Mouse (Mus musculus) lung, embryonic 14.5 days (tissue): Measurements from ENCODE around the gene Zfp697. TPM values are rescaled to one million over a fixed set of nuclear protein-coding genes. Genes with fewer than 3 reads are reported as not detected.
"Not testable (repeated sequence)": the region's sequence is repeated elsewhere in the genome, so short reads cannot be mapped to it uniquely, and the experiment has no call there.

Source experiments
- ATAC-seq: fragments of 200-750 bp; cut with Nextera tagmentation; 2 replicates; pipeline ENCODE4 v1.8.0; 2017; ENCODE audit warnings: mild to moderate bottlenecking, moderate TSS enrichment, moderate library complexity; ENCODE audit not compliant: insufficient read depth
- DNase-seq: peaks from one replicate; pipeline ENCODE4 v3.0.0-alpha.2; 2015
- H3K27ac ChIP-seq: fragments of 300-500 bp; sonication (generic); 2 replicates; pipeline ENCODE4 v1.5.1; 2014; ENCODE audit warnings: low read depth, mild to moderate bottlenecking, moderate library complexity
- H3K27me3 ChIP-seq: fragments of 300-500 bp; sonication (generic); 2 replicates; pipeline ENCODE4 v1.6.1; 2014; ENCODE audit warnings: low read length, control low read depth; ENCODE audit not compliant: insufficient read depth
- H3K36me3 ChIP-seq: fragments of 300-500 bp; sonication (generic); 2 replicates; pipeline ENCODE4 v1.6.1; 2014; ENCODE audit warnings: control low read depth; ENCODE audit not compliant: insufficient read depth
- H3K4me1 ChIP-seq: fragments of 300-500 bp; sonication (generic); 2 replicates; pipeline ENCODE4 v1.6.1; 2014; ENCODE audit warnings: antibody characterized with exemption, control low read depth; ENCODE audit not compliant: insufficient read depth
- H3K4me2 ChIP-seq: fragments of 300-500 bp; sonication (generic); 2 replicates; pipeline ENCODE4 v1.6.1; 2014; ENCODE audit warnings: mild to moderate bottlenecking
- H3K4me3 ChIP-seq: fragments of 300-500 bp; sonication (generic); 2 replicates; pipeline ENCODE4 v1.5.1; 2014; ENCODE audit warnings: low read depth, low read length
- H3K9ac ChIP-seq: fragments of 300-500 bp; sonication (generic); 2 replicates; pipeline ENCODE4 v1.6.1; 2014
- H3K9me3 ChIP-seq: fragments of 300-500 bp; sonication (generic); 2 replicates; pipeline ENCODE4 v1.6.1; 2016; ENCODE audit warnings: low read depth, low read length, control low read depth
- CTCF ChIP-seq: IDR thresholded peaks from 2 replicates; pipeline ENCODE4 v1.5.1; 2016; ENCODE audit warnings: antibody characterized with exemption, low read depth
- WGBS: fragments of 180-500 bp; shearing (Covaris S2); extraction: QIAGEN DNeasy Blood & Tissue Kit; methylation state at CpG from one replicate; pipeline ENCODE4 v1.1.7; 2014; 5-methylcytosine and 5-hydroxymethylcytosine counted together
- polyA plus RNA-seq: library from polyadenylated mRNA; unstranded; fragments of >200 nt; fragmentation: Nextera tagmentation; extraction: Ambion mirVana; gene quantifications from 2 replicates; pipeline ENCODE4 v1.2.1, GENCODE M21; 2014

Zfp697 gene
- polyA plus RNA-seq, 1 experiment from 2014 or later = 9.1 TPM

- no peaks in the 10 kb centered on the region for H3K36me3 ChIP-seq
- 75% methylated on average over 1 of the region's 1 CpGs for WGBS
- no peak overlapping the region for H3K4me2 ChIP-seq
- no peak for TF ChIP-seq CTCF
- DNase-seq (no peak), ATAC-seq (no peak)
- no peak overlapping the region for H3K4me3 ChIP-seq
- H3K9ac ChIP-seq = no peak overlapping the region
- no peaks in the 10 kb centered on the region for H3K4me1 ChIP-seq
- no peaks in the 10 kb centered on the region for H3K9me3 ChIP-seq
- no peaks in the 10 kb centered on the region for H3K27me3 ChIP-seq
- no peak overlapping the region for H3K27ac ChIP-seq
These were observed 300.1 kb downstream of the Zfp697 start for GRCm38 (mm10) chr3:98682401-98682800.

- H3K9me3 ChIP-seq = no peaks in the 10 kb centered on the region
- ATAC-seq (no peak), DNase-seq (no peak)
- H3K36me3 ChIP-seq = no peaks in the 10 kb centered on the region
- TF ChIP-seq CTCF = no peak
- no peaks in the 10 kb centered on the region for H3K27me3 ChIP-seq
- H3K4me2 ChIP-seq = no peak overlapping the region
- no peak overlapping the region for H3K27ac ChIP-seq
- no peak overlapping the region for H3K9ac ChIP-seq
- H3K4me1 ChIP-seq = no peaks in the 10 kb centered on the region
- H3K4me3 ChIP-seq = no peak overlapping the region
These were observed 338.5 kb downstream of the Zfp697 start for GRCm38 (mm10) chr3:98720740-98721139.

GRCm38 (mm10) chr3:98724376-98724775, 342.1 kb downstream of the Zfp697 start, which contains the start of gene Hsd3b2:
Gene Hsd3b2 (minus strand): TSS chr3:98724543.
- 63% methylated on average over 1 of the region's 1 CpGs for WGBS
- no peak for ATAC-seq
- H3K9me3 ChIP-seq = no peaks in the 10 kb centered on the region
- no peak within 1 kb of the TSS for H3K9ac ChIP-seq
- no peak for DNase-seq
- no peaks in the 10 kb centered on the region for H3K4me1 ChIP-seq
- TF ChIP-seq CTCF = no peak
- H3K27me3 ChIP-seq = no peaks in the 10 kb centered on the region
- no peak within 1 kb of the TSS for H3K27ac ChIP-seq
- H3K36me3 ChIP-seq = no peaks in the 10 kb centered on the region
- no peak within 1 kb of the TSS for H3K4me2 ChIP-seq
- H3K4me3 ChIP-seq = no peak within 1 kb of the TSS

GRCm38 (mm10) chr3:98726281-98726680, 344.0 kb downstream of the Zfp697 start:
- no peak overlapping the region for H3K4me2 ChIP-seq
- no peaks in the 10 kb centered on the region for H3K36me3 ChIP-seq
- no peak overlapping the region for H3K9ac ChIP-seq
- H3K4me3 ChIP-seq = no peak overlapping the region
- DNase-seq = no peak
- ATAC-seq = no peak
- H3K27me3 ChIP-seq = no peaks in the 10 kb centered on the region
- no peaks in the 10 kb centered on the region for H3K9me3 ChIP-seq
- no peak overlapping the region for H3K27ac ChIP-seq
- no peak for TF ChIP-seq CTCF
- H3K4me1 ChIP-seq = no peaks in the 10 kb centered on the region
- WGBS = 76% methylated on average over 2 of the region's 2 CpGs

- Histone ChIP-seq H3K4me1 (no peaks in the 10 kb centered on the region), H3K36me3 (no peaks in the 10 kb centered on the region), H3K4me2 (no peak overlapping the region), H3K9me3 (no peaks in the 10 kb centered on the region), H3K4me3 (no peak overlapping the region), H3K9ac (no peak overlapping the region), H3K27me3 (no peaks in the 10 kb centered on the region), H3K27ac (no peak overlapping the region)
- DNase-seq (no peak), ATAC-seq (no peak)
- WGBS = 82% methylated on average over 2 of the region's 2 CpGs
- no peak for TF ChIP-seq CTCF
These were observed 351.5 kb downstream of the Zfp697 start for GRCm38 (mm10) chr3:98733724-98734123.

- no peak overlapping the region for H3K9ac ChIP-seq
- H3K4me1 ChIP-seq = no peaks in the 10 kb centered on the region
- no peaks in the 10 kb centered on the region for H3K9me3 ChIP-seq
- H3K27ac ChIP-seq = no peak overlapping the region
- H3K4me2 ChIP-seq = no peak overlapping the region
- ATAC-seq (no peak), DNase-seq (no peak)
- H3K4me3 ChIP-seq = no peak overlapping the region
- no peaks in the 10 kb centered on the region for H3K27me3 ChIP-seq
- H3K36me3 ChIP-seq = no peaks in the 10 kb centered on the region
- TF ChIP-seq CTCF = no peak
- WGBS = 72% methylated on average over 4 of the region's 4 CpGs
These were observed 352.1 kb downstream of the Zfp697 start for GRCm38 (mm10) chr3:98734340-98734739.

- H3K9ac ChIP-seq, H3K36me3 ChIP-seq, ATAC-seq, H3K27me3 ChIP-seq, H3K4me2 ChIP-seq, H3K9me3 ChIP-seq, H3K27ac ChIP-seq, H3K4me1 ChIP-seq, H3K4me3 ChIP-seq, DNase-seq: not testable (repeated sequence)
- WGBS = 53% methylated on average over 1 of the region's 1 CpGs
These were observed 358.8 kb downstream of the Zfp697 start for GRCm38 (mm10) chr3:98741043-98741442.

GRCm38 (mm10) chr3:98752171-98752570, 369.9 kb downstream of the Zfp697 start:
- Histone ChIP-seq H3K27ac (no peak overlapping the region), H3K4me3 (no peak overlapping the region), H3K27me3 (no peaks in the 10 kb centered on the region), H3K9ac (no peak overlapping the region), H3K36me3 (no peaks in the 10 kb centered on the region), H3K4me1 (no peaks in the 10 kb centered on the region), H3K9me3 (no peaks in the 10 kb centered on the region), H3K4me2 (no peak overlapping the region)
- no peak for TF ChIP-seq CTCF
- 50% methylated on average over 2 of the region's 2 CpGs for WGBS
- DNase-seq (no peak), ATAC-seq (no peak)
